Mouse (Mus musculus): ENCODE measurements around the gene Kif5a. TPM values are rescaled to one million over a fixed set of nuclear protein-coding genes. Genes with fewer than 3 reads are reported as not detected.

Kif5a gene
- polyA plus RNA-seq, 1 experiment from 2014 or later, result 118 TPM

DNA sequence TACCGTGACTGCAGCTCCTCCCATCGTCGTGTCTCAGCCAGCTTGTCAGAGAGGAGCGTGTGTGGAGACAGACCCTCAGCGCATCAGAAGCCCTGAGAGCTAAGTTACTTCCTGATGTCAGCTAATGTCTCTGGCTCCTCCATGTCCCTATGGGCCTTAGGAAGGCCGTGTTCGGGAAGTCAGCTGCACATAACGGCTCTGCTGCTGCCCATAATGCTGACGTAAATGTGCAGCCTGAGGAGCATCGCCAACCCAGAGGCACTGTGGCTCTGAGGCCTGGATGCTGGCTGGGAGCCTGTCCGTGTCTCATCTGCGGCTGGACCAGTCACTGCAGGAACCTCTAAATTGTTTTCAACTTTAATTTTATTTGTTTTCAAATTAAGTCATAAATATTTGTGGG, 5.9 kb upstream of the Kif5a start:
- no peak for DNase-seq (ENCODE audit: low spot score)
- H3K9ac ChIP-seq, result no peak overlapping the region; the same call in 1 of the 2 replicates
- no peak overlapping the region for H3K4me3 ChIP-seq (replicated peaks; ENCODE audit: low read length)
- H3K9me3 ChIP-seq (ENCODE audit: control insufficient read depth, low read length), result no peaks in the 10 kb centered on the region
- no peak overlapping the region for H3K27ac ChIP-seq
- WGBS, result 61% methylated on average over 12 of the region's 12 CpGs
- peaks cover 53% of the 10 kb centered on the region for H3K36me3 ChIP-seq (replicated peaks; ENCODE audit: control insufficient read depth, insufficient read depth)
- H3K4me2 ChIP-seq (replicated peaks), result no peak overlapping the region
- no peaks in the 10 kb centered on the region for H3K27me3 ChIP-seq (ENCODE audit: control insufficient read depth, insufficient read depth, low read length)
- no peak for ATAC-seq (ENCODE audit: low FRiP score)
- H3K4me1 ChIP-seq (replicated peaks; ENCODE audit: control insufficient read depth, insufficient read depth, low read length), result peaks cover 28% of the 10 kb centered on the region

- Histone ChIP-seq H3K9me3 (ENCODE audit: control insufficient read depth, low read length) (no peaks in the 10 kb centered on the region), H3K9ac (no peak overlapping the region), H3K27me3 (ENCODE audit: control insufficient read depth, insufficient read depth, low read length) (no peaks in the 10 kb centered on the region), H3K36me3 (replicated peaks; ENCODE audit: control insufficient read depth, insufficient read depth) (peaks cover 47% of the 10 kb centered on the region), H3K4me3 (replicated peaks; ENCODE audit: low read length) (no peak overlapping the region), H3K4me2 (replicated peaks) (peak overlapping the region; percentile 94; the same call in 1 of the 2 replicates), H3K27ac (no peak overlapping the region; the same call in 1 of the 2 replicates), H3K4me1 (replicated peaks; ENCODE audit: control insufficient read depth, insufficient read depth, low read length) (peaks cover 28% of the 10 kb centered on the region)
- ATAC-seq (ENCODE audit: low FRiP score) (no peak), DNase-seq (ENCODE audit: low spot score) (no peak)
- 79% methylated on average over 5 of the region's 5 CpGs for WGBS
Observed at GRCm38 (mm10) chr10:127268401-127268800, 5.3 kb upstream of the Kif5a start.

DNA sequence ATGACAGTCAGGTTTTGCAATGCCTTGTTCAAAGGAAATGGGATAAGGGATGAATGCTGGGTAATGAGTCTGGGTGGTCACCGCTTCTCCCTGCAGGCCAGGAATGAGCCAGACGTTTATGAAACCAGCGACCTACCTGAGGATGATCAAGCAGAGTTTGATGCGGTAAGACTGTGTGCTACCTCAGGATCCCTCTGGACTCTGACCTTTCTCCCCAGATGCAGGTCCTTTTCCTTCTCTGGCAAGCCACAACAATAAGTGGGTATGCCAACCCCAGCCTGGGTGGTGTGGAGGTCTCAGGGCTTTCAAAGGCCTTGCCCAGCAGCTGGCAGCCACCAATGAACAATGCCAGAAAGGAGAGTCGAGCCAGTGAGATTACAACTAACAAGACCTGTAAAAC, 4.2 kb upstream of the Kif5a start:
- peak overlapping the region; percentile 94 for H3K4me2 ChIP-seq (replicated peaks)
- ATAC-seq (ENCODE audit: low FRiP score), result no peak
- DNase-seq (ENCODE audit: low spot score), result no peak
- H3K9ac ChIP-seq, result peak overlapping the region; percentile 100
- no peaks in the 10 kb centered on the region for H3K9me3 ChIP-seq (ENCODE audit: control insufficient read depth, low read length)
- 0 out of 2 replicates have a peak overlapping the region, but pooled peaks have one; percentile 94 for H3K27ac ChIP-seq
- H3K4me1 ChIP-seq (replicated peaks; ENCODE audit: control insufficient read depth, insufficient read depth, low read length), result peaks cover 28% of the 10 kb centered on the region
- H3K27me3 ChIP-seq (ENCODE audit: control insufficient read depth, insufficient read depth, low read length), result no peaks in the 10 kb centered on the region
- H3K4me3 ChIP-seq (replicated peaks; ENCODE audit: low read length), result peak overlapping the region; percentile 98
- WGBS, result 75% methylated on average over 5 of the region's 5 CpGs
- peaks cover 36% of the 10 kb centered on the region for H3K36me3 ChIP-seq (replicated peaks; ENCODE audit: control insufficient read depth, insufficient read depth)

GRCm38 (mm10) chr10:127266112-127267091, 3.3 kb upstream of the Kif5a start, which contains the start of gene Dctn2:
Gene Dctn2 (plus strand): TSS chr10:127266368.
- Histone ChIP-seq H3K9ac (peak within 1 kb of the TSS; percentile 100), H3K4me1 (replicated peaks; ENCODE audit: control insufficient read depth, insufficient read depth, low read length) (peaks cover 33% of the 10 kb centered on the region), H3K4me3 (replicated peaks; ENCODE audit: low read length) (peak within 1 kb of the TSS; percentile 98), H3K9me3 (ENCODE audit: control insufficient read depth, low read length) (no peaks in the 10 kb centered on the region), H3K27ac (peak within 1 kb of the TSS; percentile 94), H3K36me3 (replicated peaks; ENCODE audit: control insufficient read depth, insufficient read depth) (peaks cover 27% of the 10 kb centered on the region), H3K4me2 (replicated peaks) (peak within 1 kb of the TSS; percentile 94), H3K27me3 (ENCODE audit: control insufficient read depth, insufficient read depth, low read length) (no peaks in the 10 kb centered on the region)
- under 1% methylated on average over 69 of the region's 70 CpGs for WGBS
- ATAC-seq (ENCODE audit: low FRiP score), result peak; percentile 96
- peak; percentile 92 for DNase-seq (ENCODE audit: low spot score)

GRCm38 (mm10) chr10:127265727-127266111, 2.6 kb upstream of the Kif5a start:
- H3K4me2 ChIP-seq (replicated peaks), result peak overlapping the region; percentile 41
- no peaks in the 10 kb centered on the region for H3K9me3 ChIP-seq (ENCODE audit: control insufficient read depth, low read length)
- ATAC-seq (ENCODE audit: low FRiP score), result no peak
- 24% methylated on average over 4 of the region's 4 CpGs for WGBS
- peaks cover 21% of the 10 kb centered on the region for H3K36me3 ChIP-seq (replicated peaks; ENCODE audit: control insufficient read depth, insufficient read depth)
- H3K4me3 ChIP-seq (replicated peaks; ENCODE audit: low read length), result peak overlapping the region; percentile 98
- H3K9ac ChIP-seq, result peak overlapping the region; percentile 100; the same call in 1 of the 2 replicates
- DNase-seq (ENCODE audit: low spot score), result no peak
- H3K4me1 ChIP-seq (replicated peaks; ENCODE audit: control insufficient read depth, insufficient read depth, low read length), result peaks cover 39% of the 10 kb centered on the region
- H3K27me3 ChIP-seq (ENCODE audit: control insufficient read depth, insufficient read depth, low read length), result no peaks in the 10 kb centered on the region
- H3K27ac ChIP-seq, result peak overlapping the region; percentile 94; the same call in 1 of the 2 replicates

DNA sequence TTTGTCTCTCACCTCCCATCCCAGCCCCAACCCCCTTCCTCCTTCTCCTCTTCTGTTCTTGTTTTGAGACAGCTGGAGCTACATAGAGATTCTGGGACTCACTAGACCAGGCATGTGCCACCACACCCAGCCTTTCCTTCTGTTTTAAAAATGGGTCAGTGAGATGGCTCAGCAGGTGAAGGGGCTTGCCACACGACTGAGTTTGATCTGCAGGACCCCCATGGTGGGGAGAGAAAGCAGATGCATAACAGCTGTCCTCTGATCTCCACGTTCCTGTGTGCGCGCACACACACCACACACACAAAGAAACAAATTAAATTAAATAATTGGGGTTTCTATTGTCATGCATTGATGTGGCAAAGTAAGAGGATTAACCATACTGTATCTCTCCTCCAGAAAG, 1.8 kb upstream of the Kif5a start:
- H3K9ac ChIP-seq, result no peak overlapping the region
- no peaks in the 10 kb centered on the region for H3K9me3 ChIP-seq (ENCODE audit: control insufficient read depth, low read length)
- peaks cover 45% of the 10 kb centered on the region for H3K4me1 ChIP-seq (replicated peaks; ENCODE audit: control insufficient read depth, insufficient read depth, low read length)
- no peaks in the 10 kb centered on the region for H3K27me3 ChIP-seq (ENCODE audit: control insufficient read depth, insufficient read depth, low read length)
- no peak overlapping the region for H3K27ac ChIP-seq
- 65% methylated on average over 4 of the region's 4 CpGs for WGBS
- H3K4me3 ChIP-seq (replicated peaks; ENCODE audit: low read length), result no peak overlapping the region
- DNase-seq (ENCODE audit: low spot score), result no peak
- H3K4me2 ChIP-seq (replicated peaks), result no peak overlapping the region
- no peak for ATAC-seq (ENCODE audit: low FRiP score)
- peaks cover 14% of the 10 kb centered on the region for H3K36me3 ChIP-seq (replicated peaks; ENCODE audit: control insufficient read depth, insufficient read depth)

DNA sequence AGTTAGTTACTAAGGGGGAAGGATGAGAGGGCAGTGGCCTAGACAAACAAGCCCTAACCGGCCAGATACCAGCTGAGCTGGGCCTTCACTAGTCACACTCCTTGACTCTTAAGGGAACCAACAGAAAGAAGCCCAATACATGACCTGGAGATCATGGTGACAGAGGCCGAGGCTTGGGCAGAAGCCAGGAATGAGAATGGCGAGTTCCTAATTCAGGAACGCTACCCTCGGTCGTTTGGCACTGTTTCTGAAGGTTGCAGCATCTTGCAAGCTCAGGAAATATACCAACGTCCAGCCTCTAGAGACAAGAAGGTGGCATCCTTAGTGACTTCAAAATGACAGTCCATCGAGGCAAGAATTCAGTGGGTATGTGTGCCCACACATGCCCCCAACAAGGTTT, 1.2 kb upstream of the Kif5a start:
- ATAC-seq (ENCODE audit: low FRiP score) (no peak), DNase-seq (ENCODE audit: low spot score) (no peak)
- no peak overlapping the region for H3K4me3 ChIP-seq (replicated peaks; ENCODE audit: low read length)
- H3K27me3 ChIP-seq (ENCODE audit: control insufficient read depth, insufficient read depth, low read length), result no peaks in the 10 kb centered on the region
- H3K36me3 ChIP-seq (replicated peaks; ENCODE audit: control insufficient read depth, insufficient read depth), result peaks cover 14% of the 10 kb centered on the region
- no peaks in the 10 kb centered on the region for H3K9me3 ChIP-seq (ENCODE audit: control insufficient read depth, low read length)
- H3K27ac ChIP-seq, result no peak overlapping the region
- H3K4me2 ChIP-seq (replicated peaks), result no peak overlapping the region
- 84% methylated on average over 8 of the region's 8 CpGs for WGBS
- H3K9ac ChIP-seq, result no peak overlapping the region
- H3K4me1 ChIP-seq (replicated peaks; ENCODE audit: control insufficient read depth, insufficient read depth, low read length), result peaks cover 49% of the 10 kb centered on the region

GRCm38 (mm10) chr10:127263631-127264030, 483 bp upstream of the Kif5a start:
- Histone ChIP-seq H3K9me3 (ENCODE audit: control insufficient read depth, low read length) (no peaks in the 10 kb centered on the region), H3K4me3 (replicated peaks; ENCODE audit: low read length) (peak overlapping the region; percentile 69), H3K27ac (peak overlapping the region; percentile 93; the same call in 1 of the 2 replicates), H3K36me3 (replicated peaks; ENCODE audit: control insufficient read depth, insufficient read depth) (peaks cover 15% of the 10 kb centered on the region), H3K4me1 (replicated peaks; ENCODE audit: control insufficient read depth, insufficient read depth, low read length) (peaks cover 50% of the 10 kb centered on the region), H3K4me2 (replicated peaks) (peak overlapping the region; percentile 74), H3K9ac (no peak overlapping the region; the same call in 1 of the 2 replicates), H3K27me3 (ENCODE audit: control insufficient read depth, insufficient read depth, low read length) (no peaks in the 10 kb centered on the region)
- WGBS, result 38% methylated on average over 3 of the region's 3 CpGs
- ATAC-seq (ENCODE audit: low FRiP score), result no peak
- no peak for DNase-seq (ENCODE audit: low spot score)

GRCm38 (mm10) chr10:127261706-127262547, 1.2 kb downstream of the Kif5a start:
- Histone ChIP-seq H3K36me3 (replicated peaks; ENCODE audit: control insufficient read depth, insufficient read depth) (peaks cover 21% of the 10 kb centered on the region), H3K9ac (peak overlapping the region; percentile 88), H3K4me1 (replicated peaks; ENCODE audit: control insufficient read depth, insufficient read depth, low read length) (peaks cover 41% of the 10 kb centered on the region), H3K4me2 (replicated peaks) (peak overlapping the region; percentile 74), H3K4me3 (replicated peaks; ENCODE audit: low read length) (peak overlapping the region; percentile 69), H3K27ac (peak overlapping the region; percentile 93), H3K27me3 (ENCODE audit: control insufficient read depth, insufficient read depth, low read length) (no peaks in the 10 kb centered on the region), H3K9me3 (ENCODE audit: control insufficient read depth, low read length) (no peaks in the 10 kb centered on the region)
- WGBS, result 55% methylated on average over 15 of the region's 15 CpGs
- DNase-seq (ENCODE audit: low spot score) (peak; percentile 36), ATAC-seq (ENCODE audit: low FRiP score) (no peak)

Measured in hindbrain, embryonic 14.5 days (tissue).